Mouse (Mus musculus) stomach, postnatal 0 days (tissue): ENCODE measurements around the gene Ltb.

ENCODE experiments used
- CTCF ChIP-seq: IDR thresholded peaks from 2 replicates; pipeline ENCODE4 v1.5.1; 2016; ENCODE audit warnings: antibody characterized with exemption, low read depth, mild to moderate bottlenecking, moderate library complexity
- EP300 ChIP-seq: optimal IDR thresholded peaks from 2 replicates; pipeline ENCODE3; 2016; ENCODE audit warnings: antibody characterized with exemption

- no peak for TF ChIP-seq CTCF
- no peak for TF ChIP-seq EP300
Measured at GRCm38 (mm10) chr17:35146139-35146538, 48.1 kb upstream of the Ltb start.
